In genomic region chr3:103862721-103863220, GRCm38 (mm10) we compare ENCODE assay signal across 19 mouse cellular contexts. TPM values are rescaled to one million over a fixed set of nuclear protein-coding genes. Genes with fewer than 3 reads are reported as not detected.
"Had no signal": no experiment of that assay in that cellular context is flagged by ENCODE, and none has a peak within 500 bp of the region (broad histone marks: within the 10 kb centered on the region; RNA-seq: fewer than 3 reads in every experiment).

No protein-coding gene starts in this region.

- H3K9me3 ChIP-seq: limb, embryonic 12.5 days; liver, embryonic 12.5 days; midbrain, embryonic 12.5 days; neural tube, embryonic 15.5 days had no signal

- H3K4me2 ChIP-seq: limb, embryonic 12.5 days; liver, embryonic 12.5 days; lung, embryonic 14.5 days; midbrain, embryonic 12.5 days; neural tube, embryonic 15.5 days had no signal

- H3K4me3 ChIP-seq: limb, embryonic 12.5 days; liver, embryonic 12.5 days; midbrain, embryonic 12.5 days; neural tube, embryonic 15.5 days had no signal

- H3K9ac ChIP-seq: limb, embryonic 12.5 days; liver, embryonic 12.5 days; lung, embryonic 14.5 days; midbrain, embryonic 12.5 days; neural tube, embryonic 15.5 days had no signal

- H3K36me3 ChIP-seq: limb, embryonic 12.5 days; liver, embryonic 12.5 days; midbrain, embryonic 12.5 days; neural tube, embryonic 15.5 days had no signal

- H3K27ac ChIP-seq: limb, embryonic 12.5 days; liver, embryonic 12.5 days; midbrain, embryonic 12.5 days; neural tube, embryonic 15.5 days; stomach, postnatal 0 days had no signal

- H3K27me3 ChIP-seq: limb, embryonic 12.5 days; liver, embryonic 12.5 days; midbrain, embryonic 12.5 days; neural tube, embryonic 15.5 days had no signal

- DNase-seq: kidney, adult 8-10 months; kidney, postnatal 36 days; layer of hippocampus, adult 9-11 months; layer of hippocampus, postnatal 36 days; lung, embryonic 14.5 days; lung, postnatal 14 days; right cerebral cortex, adult 18-20 months; right cerebral cortex, postnatal 25 days; thymus, postnatal 4 days had no signal

- H3K4me1 ChIP-seq: limb, embryonic 12.5 days; liver, embryonic 12.5 days; midbrain, embryonic 12.5 days; neural tube, embryonic 15.5 days had no signal

- ATAC-seq: liver, embryonic 12.5 days; midbrain, embryonic 16.5 days had no signal

RNA-seq across cellular contexts. Expression of gene Bcl2l15, which starts 30.4 kb away (rescaled TPM):
- polyA plus RNA-seq: kidney, embryonic 16.5 days; limb, embryonic 12.5 days; lung, embryonic 14.5 days; neural tube, embryonic 11.5 days had no signal

RNA-seq across cellular contexts. Expression of gene Gm43064, which starts 53.4 kb away (rescaled TPM):
- total RNA-seq: megakaryocyte-erythroid progenitor cell, adult 5-6 weeks had no signal
- polyA plus RNA-seq: midbrain, embryonic 12.5 days; neural tube, embryonic 15.5 days; small intestine, adult 2 months had no signal
